Mouse (Mus musculus): ENCODE measurements around the gene Gys2. TPM values are rescaled to one million over a fixed set of nuclear protein-coding genes. Genes with fewer than 3 reads are reported as not detected.

Gys2 gene
- polyA plus RNA-seq, 1 experiment from 2014 or later = 1.7 TPM

Other genes with a start within 250 kb of the Gys2 start
- 35.9 and 42.4 TPM in 2 replicates for gene Iapp, start 174.7 kb downstream of the Gys2 start, polyA plus RNA-seq (2015; fragmentation: Nextera tagmentation; extraction: Ambion mirVana)
- gene Slco1a5, start 150.1 kb downstream of the Gys2 start, polyA plus RNA-seq (2015; fragmentation: Nextera tagmentation; extraction: Ambion mirVana) = 0.06 TPM in 1 of 2 replicates, not detected in the other
- gene Pyroxd1, start 127.5 kb downstream of the Gys2 start, polyA plus RNA-seq (2015; fragmentation: Nextera tagmentation; extraction: Ambion mirVana) = 13.2 and 13.4 TPM in 2 replicates
- 16.6 and 18.0 TPM in 2 replicates for gene Recql, start 86.0 kb downstream of the Gys2 start, polyA plus RNA-seq (2015; fragmentation: Nextera tagmentation; extraction: Ambion mirVana)
- 55.9 and 59.3 TPM in 2 replicates for gene Golt1b, start 85.9 kb downstream of the Gys2 start, polyA plus RNA-seq (2015; fragmentation: Nextera tagmentation; extraction: Ambion mirVana)
- gene Spx, start 59.7 kb downstream of the Gys2 start, polyA plus RNA-seq (2015; fragmentation: Nextera tagmentation; extraction: Ambion mirVana) = 0.18 and 0.40 TPM in 2 replicates
- gene Ldhb, start 34.8 kb upstream of the Gys2 start, polyA plus RNA-seq (2015; fragmentation: Nextera tagmentation; extraction: Ambion mirVana) = 80.5 and 93.6 TPM in 2 replicates
- 30.1 and 35.7 TPM in 2 replicates for gene Kcnj8, start 98.5 kb upstream of the Gys2 start, polyA plus RNA-seq (2015; fragmentation: Nextera tagmentation; extraction: Ambion mirVana)
- 7.6 and 7.8 TPM in 2 replicates for gene Abcc9, start 229.2 kb upstream of the Gys2 start, polyA plus RNA-seq (2015; fragmentation: Nextera tagmentation; extraction: Ambion mirVana)

All from intestine, embryonic 16.5 days (tissue).